Mouse (Mus musculus) MEL-GATA-1-ER (cell line): ENCODE data around the gene Pdcd7.

Source experiments
- DNase-seq: peaks from one replicate; pipeline ENCODE4 v3.0.0-alpha.2; 2012; ENCODE audit warnings: low read depth; ENCODE audit errors: extremely low read depth

Pdcd7 gene

GRCm38 (mm10) chr9:65356561-65356960 lies 10.7 kb downstream of the Pdcd7 start:
- DNase-seq: no peak

GRCm38 (mm10) chr9:65356971-65357370 lies 11.1 kb downstream of the Pdcd7 start:
- DNase-seq: no peak

- DNase-seq: no peak
Observed at GRCm38 (mm10) chr9:65358956-65359480, 13.1 kb downstream of the Pdcd7 start.

GRCm38 (mm10) chr9:65360641-65361448 lies 14.9 kb downstream of the Pdcd7 start, which contains the start of gene Ubap1l:
TSS of gene Ubap1l (plus strand) at chr9:65361041.
- no peak for DNase-seq

GRCm38 (mm10) chr9:65363684-65364083 lies 17.8 kb downstream of the Pdcd7 start:
- DNase-seq: no peak

GRCm38 (mm10) chr9:65365721-65366120 lies 19.8 kb downstream of the Pdcd7 start:
- DNase-seq: no peak

GRCm38 (mm10) chr9:65371756-65372155 lies 25.9 kb downstream of the Pdcd7 start:
- no peak for DNase-seq

- no peak for DNase-seq
Observed at GRCm38 (mm10) chr9:65372449-65372848, 26.5 kb downstream of the Pdcd7 start.

GRCm38 (mm10) chr9:65374468-65375162 lies 28.7 kb downstream of the Pdcd7 start:
- no peak for DNase-seq

- no peak for DNase-seq
Observed at GRCm38 (mm10) chr9:65375163-65375934, 29.4 kb downstream of the Pdcd7 start.

GRCm38 (mm10) chr9:65381017-65381590 lies 35.2 kb downstream of the Pdcd7 start:
- no peak for DNase-seq

GRCm38 (mm10) chr9:65382031-65382750 lies 36.3 kb downstream of the Pdcd7 start:
- DNase-seq: no peak

GRCm38 (mm10) chr9:65382751-65383097 lies 36.8 kb downstream of the Pdcd7 start:
- no peak for DNase-seq

- no peak for DNase-seq
Observed at GRCm38 (mm10) chr9:65384276-65384675, 38.4 kb downstream of the Pdcd7 start.

- DNase-seq: no peak
Observed at GRCm38 (mm10) chr9:65386373-65387140, 40.7 kb downstream of the Pdcd7 start.

- no peak for DNase-seq
Observed at GRCm38 (mm10) chr9:65390752-65391612, 45.1 kb downstream of the Pdcd7 start.

- DNase-seq: no peak
Observed at GRCm38 (mm10) chr9:65391613-65391964, 45.7 kb downstream of the Pdcd7 start, which contains the start of gene Kbtbd13. TSS of gene Kbtbd13 (minus strand) at chr9:65391652.

GRCm38 (mm10) chr9:65392638-65393364 lies 46.9 kb downstream of the Pdcd7 start:
- DNase-seq: peak; percentile 50
